Mouse (Mus musculus): ENCODE data around the gene Lca5.

The Lca5 gene

DNA sequence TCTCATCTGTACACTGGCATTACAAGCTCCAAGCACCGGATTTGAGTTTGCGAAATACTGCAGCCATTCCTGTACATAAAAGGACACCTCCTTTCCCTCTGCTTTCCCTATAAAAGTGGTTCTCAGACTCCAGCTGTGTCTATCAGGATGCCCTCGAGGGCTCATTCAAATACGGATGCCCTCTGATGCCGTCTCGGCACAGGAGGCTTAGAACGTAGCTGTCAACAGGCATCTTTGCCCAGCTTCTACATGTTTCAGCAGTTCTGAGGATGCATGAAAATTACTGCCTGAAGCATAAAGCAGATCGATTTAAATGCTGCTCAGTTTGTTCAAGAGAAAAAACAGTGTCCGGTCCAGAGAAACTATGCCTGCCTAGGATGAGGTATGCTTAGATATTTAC lies 51.4 kb downstream of the Lca5 start:
- no peak for DNase-seq (ENCODE audit: low spot score in 2 of 2)

DNA sequence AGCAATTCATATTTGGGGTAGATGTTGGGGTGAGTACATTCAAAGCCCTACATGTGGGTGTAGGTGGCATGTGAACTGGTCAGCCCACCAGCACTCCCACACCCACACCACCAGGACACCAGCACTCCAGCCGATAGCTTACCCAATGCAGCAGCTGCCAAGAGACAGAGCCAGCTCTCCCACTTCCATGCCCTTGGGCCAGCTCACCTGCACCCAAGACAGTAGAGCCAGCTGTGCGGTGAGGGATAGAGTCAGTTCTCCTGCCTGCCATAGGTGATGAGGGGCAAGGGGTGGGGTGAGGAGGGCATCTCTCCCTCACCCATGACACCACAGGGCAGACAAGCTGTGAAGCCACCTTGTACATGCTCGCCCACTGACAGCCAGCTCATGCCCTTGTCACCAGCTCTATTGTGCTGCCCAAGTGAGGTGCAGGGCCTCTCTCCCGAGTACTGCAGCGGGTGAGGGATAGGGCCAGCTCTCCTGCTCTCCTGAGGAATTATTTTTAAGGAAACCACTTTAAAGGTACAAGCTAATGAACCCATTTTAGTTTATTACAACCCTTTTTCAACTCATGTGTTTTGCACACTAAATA lies 54.6 kb downstream of the Lca5 start:
- peak in 1 of 2 experiments; percentile 2 for DNase-seq (ENCODE audit: low spot score in 2 of 2)

DNA sequence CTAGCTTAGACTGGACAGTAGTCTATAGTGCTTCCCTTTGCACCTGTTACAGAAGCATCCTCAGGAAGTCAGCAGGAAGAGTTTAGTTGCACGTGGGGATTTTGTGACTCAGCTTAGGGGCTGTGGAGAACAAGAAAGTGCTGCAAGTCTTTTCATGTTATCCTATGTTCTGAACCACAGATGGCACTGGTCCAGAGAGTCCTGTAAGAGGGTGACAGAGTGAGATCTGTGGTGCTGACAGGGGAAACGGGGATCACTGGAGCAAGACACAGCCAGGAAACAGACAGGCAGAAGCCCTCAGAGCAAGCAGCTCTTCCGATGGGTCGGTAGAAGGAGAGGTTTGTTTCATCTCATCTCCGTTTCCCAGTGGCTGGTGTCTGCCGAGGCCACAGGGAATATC lies 55.6 kb downstream of the Lca5 start:
- no peak for DNase-seq (ENCODE audit: low spot score in 2 of 2)

GRCm38 (mm10) chr9:83383235-83383634 lies 57.7 kb downstream of the Lca5 start:
- DNase-seq (ENCODE audit: low spot score in 2 of 2): no peak

DNA sequence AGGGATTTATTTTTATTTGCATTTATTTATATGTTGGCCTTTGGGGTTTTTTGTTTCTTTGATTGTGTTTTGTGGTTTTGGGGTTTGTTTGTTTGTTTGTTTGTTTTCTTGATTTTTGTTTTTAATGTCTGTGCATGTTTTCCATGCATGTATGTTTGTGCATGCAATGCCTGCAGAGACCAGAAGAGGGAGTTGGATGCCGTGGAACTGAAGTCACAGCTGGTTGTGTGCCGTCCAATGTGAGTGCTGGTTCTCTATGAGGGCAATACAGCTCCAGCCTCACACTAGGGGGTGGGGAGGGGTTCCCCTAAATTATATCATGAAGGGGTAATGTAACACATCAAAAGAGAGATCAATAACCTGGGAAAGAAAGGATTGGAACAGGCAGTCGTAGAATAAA lies 58.2 kb downstream of the Lca5 start:
- DNase-seq (ENCODE audit: low spot score in 2 of 2): no peak

- no peak for DNase-seq (ENCODE audit: low spot score in 2 of 2)
These were observed 59.6 kb downstream of the Lca5 start for GRCm38 (mm10) chr9:83381317-83381716.

- DNase-seq (ENCODE audit: low spot score in 2 of 2): no peak
These were observed 61.3 kb downstream of the Lca5 start for GRCm38 (mm10) chr9:83379661-83380060.

GRCm38 (mm10) chr9:83377132-83377531 lies 63.8 kb downstream of the Lca5 start:
- DNase-seq (ENCODE audit: low spot score in 2 of 2): no peak

GRCm38 (mm10) chr9:83375522-83376176 lies 65.3 kb downstream of the Lca5 start:
- no peak for DNase-seq (ENCODE audit: low spot score in 2 of 2)

GRCm38 (mm10) chr9:83370907-83371306 lies 70.0 kb downstream of the Lca5 start:
- DNase-seq (ENCODE audit: low spot score in 2 of 2): no peak

- DNase-seq (ENCODE audit: low spot score in 2 of 2): no peak
These were observed 72.7 kb downstream of the Lca5 start for GRCm38 (mm10) chr9:83368234-83368633.

- DNase-seq (ENCODE audit: low spot score in 2 of 2): no peak
These were observed 85.1 kb downstream of the Lca5 start for GRCm38 (mm10) chr9:83355802-83356201.

DNA sequence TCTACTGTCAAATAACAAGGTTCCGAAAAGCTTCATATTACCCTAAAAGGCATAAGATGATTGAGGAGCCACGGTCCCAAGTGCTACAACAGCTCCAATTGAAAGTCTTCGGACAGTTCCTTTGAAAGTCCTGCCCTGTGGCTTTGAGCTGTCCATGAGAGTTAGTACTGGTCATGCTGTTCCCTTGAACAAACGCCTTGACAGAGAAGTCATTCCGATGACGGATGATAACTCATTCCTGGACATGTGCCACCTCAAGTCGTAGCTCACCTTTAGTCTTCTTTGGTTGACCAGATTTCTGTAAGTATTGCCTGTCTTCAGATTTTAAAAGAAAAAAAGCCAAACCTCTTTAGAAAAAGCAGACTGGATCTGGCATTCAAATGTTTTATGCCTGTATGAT lies 87.6 kb downstream of the Lca5 start:
- no peak for DNase-seq (ENCODE audit: low spot score in 2 of 2)

GRCm38 (mm10) chr9:83351171-83351570 lies 89.8 kb downstream of the Lca5 start:
- DNase-seq (ENCODE audit: low spot score in 2 of 2): no peak

DNA sequence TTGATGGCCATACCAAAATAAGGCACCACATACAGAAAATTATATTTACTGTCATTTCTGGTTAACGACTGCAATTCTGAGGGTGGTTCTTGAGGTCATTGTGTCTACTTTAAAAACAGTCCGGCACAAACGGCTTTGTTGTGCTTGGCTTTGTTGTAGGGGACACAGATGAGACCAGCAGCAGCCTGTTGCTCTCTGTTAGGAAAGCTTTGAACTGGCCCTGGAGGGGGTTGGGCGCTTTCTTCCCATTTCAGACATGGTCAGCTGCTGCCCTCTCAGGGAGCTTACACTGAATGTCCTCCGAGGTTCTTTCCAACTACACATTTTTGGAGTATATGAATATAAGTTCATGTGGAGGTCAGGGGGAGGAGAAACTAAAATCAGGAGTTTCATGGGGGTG lies 90.3 kb downstream of the Lca5 start:
- DNase-seq (ENCODE audit: low spot score in 2 of 2): peak; percentile 7 to 18

- DNase-seq (ENCODE audit: low spot score in 2 of 2): peak in 1 of 2 experiments; percentile 9
These were observed 91.0 kb downstream of the Lca5 start for GRCm38 (mm10) chr9:83349905-83350304.

DNA sequence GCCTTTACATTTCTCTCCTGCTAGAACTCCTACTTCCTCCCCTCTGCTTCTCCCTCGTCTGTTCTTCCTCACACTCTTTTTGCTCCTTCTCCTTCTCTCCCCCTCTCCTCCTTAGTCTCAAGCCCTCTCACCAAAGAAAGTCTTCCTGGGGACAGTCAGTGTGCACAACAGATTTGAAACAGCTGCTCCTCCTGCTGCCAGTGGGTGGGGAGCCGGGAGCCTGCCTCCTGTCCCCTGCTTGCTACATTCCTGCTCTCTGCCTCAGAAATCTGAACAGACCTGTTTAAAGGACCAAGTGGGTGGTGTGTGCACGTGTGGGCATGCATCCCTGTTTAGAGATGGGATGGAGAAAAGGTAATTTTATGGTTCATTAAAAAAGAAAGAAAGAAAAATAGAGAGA lies 91.4 kb downstream of the Lca5 start:
- DNase-seq (ENCODE audit: low spot score in 2 of 2): peak; percentile 33 to 39

DNA sequence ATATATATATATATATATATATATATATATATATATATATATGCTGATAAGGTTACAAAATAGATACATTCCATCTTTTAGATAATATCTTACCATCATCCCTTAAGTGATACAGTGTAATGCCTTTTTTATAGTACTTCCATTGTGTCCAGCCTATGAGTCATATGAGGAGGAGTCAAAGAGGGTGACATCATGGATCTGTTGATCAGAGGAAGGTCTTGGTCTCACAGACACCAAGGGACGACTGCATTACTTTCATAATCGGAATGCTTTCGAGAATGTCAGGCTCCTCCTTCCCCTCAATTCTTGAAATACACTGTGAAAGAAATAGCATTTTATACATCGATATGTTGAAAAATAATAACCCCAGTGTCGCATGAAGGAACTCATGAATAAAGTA lies 93.4 kb downstream of the Lca5 start:
- no peak for DNase-seq (ENCODE audit: low spot score in 2 of 2)

GRCm38 (mm10) chr9:83342491-83343370 lies 98.2 kb downstream of the Lca5 start:
- no peak for DNase-seq (ENCODE audit: low spot score in 2 of 2)

Data from urinary bladder, adult 18-20 months (tissue).